Mouse (Mus musculus): ENCODE results near the gene March5. TPM values are rescaled to one million over a fixed set of nuclear protein-coding genes. Genes with fewer than 3 reads are reported as not detected.

Gene March5
- 47.4 and 49.0 TPM in 2 replicates for polyA plus RNA-seq (2015; fragmentation: Nextera tagmentation; extraction: Ambion mirVana)

- H3K27ac ChIP-seq (ENCODE audit: low read length) = peak within 1 kb of the TSS; percentile 84
- H3K9me3 ChIP-seq (ENCODE audit: control insufficient read depth, low read length) = no peaks in the 10 kb centered on the region
- H3K27me3 ChIP-seq (replicated peaks; ENCODE audit: control insufficient read depth, insufficient read depth, low read length) = no peaks in the 10 kb centered on the region
- H3K9ac ChIP-seq (ENCODE audit: low read depth, low read length) = peak within 1 kb of the TSS; percentile 98
- H3K4me3 ChIP-seq (ENCODE audit: low read length) = peak within 1 kb of the TSS; percentile 99
- H3K4me2 ChIP-seq (ENCODE audit: low read depth, low read length) = peak within 1 kb of the TSS; percentile 90
- 1% methylated on average over 89 of the region's 94 CpGs for WGBS
- peak; percentile 98 for ATAC-seq
- peaks cover 15% of the 10 kb centered on the region for H3K4me1 ChIP-seq (ENCODE audit: control insufficient read depth, insufficient read depth, low read length)
- H3K36me3 ChIP-seq (ENCODE audit: control insufficient read depth, insufficient read depth, low read length) = peaks cover 3% of the 10 kb centered on the region; the same call in 1 of the 2 replicates
These were observed at the start of gene March5 for GRCm38 (mm10) chr19:37207303-37208175. TSS of gene March5 (plus strand) at chr19:37207543.

DNA sequence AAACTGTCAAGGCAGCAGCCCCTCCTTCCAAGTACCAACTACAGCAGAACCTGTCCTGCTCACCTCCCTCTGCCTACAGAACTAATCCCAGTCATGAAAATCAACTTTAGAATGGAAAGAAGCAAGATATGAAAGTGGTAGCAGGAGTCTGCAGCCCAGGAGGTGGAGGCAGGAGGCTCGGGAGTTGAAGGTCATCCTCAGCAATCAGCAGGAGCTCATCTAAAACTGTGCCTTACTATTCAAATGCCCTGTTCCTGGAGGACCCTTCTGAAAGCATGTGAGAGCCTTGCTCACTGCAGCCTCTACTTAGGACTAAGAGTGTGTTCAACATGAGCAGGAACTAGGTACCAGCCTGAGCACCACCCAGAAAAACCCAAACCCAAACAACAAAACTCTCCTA lies 35.2 kb upstream of the March5 start:
- no peak for ATAC-seq
- 31% methylated on average over 1 of the region's 1 CpGs for WGBS
- no peak overlapping the region for H3K27ac ChIP-seq (ENCODE audit: low read length)
- H3K9ac ChIP-seq (ENCODE audit: low read depth, low read length) = no peak overlapping the region
- peaks cover 13% of the 10 kb centered on the region; the same call in 1 of the 2 replicates for H3K27me3 ChIP-seq (replicated peaks; ENCODE audit: control insufficient read depth, insufficient read depth, low read length)
- no peaks in the 10 kb centered on the region for H3K9me3 ChIP-seq (ENCODE audit: control insufficient read depth, low read length)
- H3K4me2 ChIP-seq (ENCODE audit: low read depth, low read length) = no peak overlapping the region
- no peaks in the 10 kb centered on the region for H3K36me3 ChIP-seq (ENCODE audit: control insufficient read depth, insufficient read depth, low read length)
- H3K4me1 ChIP-seq (ENCODE audit: control insufficient read depth, insufficient read depth, low read length) = peaks cover 6% of the 10 kb centered on the region; the same call in 1 of the 2 replicates
- no peak overlapping the region for H3K4me3 ChIP-seq (ENCODE audit: low read length)

GRCm38 (mm10) chr19:37172566-37173130 lies 34.7 kb upstream of the March5 start:
- H3K4me1 ChIP-seq (ENCODE audit: control insufficient read depth, insufficient read depth, low read length) = peaks cover 6% of the 10 kb centered on the region; the same call in 1 of the 2 replicates
- H3K27me3 ChIP-seq (replicated peaks; ENCODE audit: control insufficient read depth, insufficient read depth, low read length) = peaks cover 13% of the 10 kb centered on the region; the same call in 1 of the 2 replicates
- no peak overlapping the region for H3K27ac ChIP-seq (ENCODE audit: low read length)
- H3K9me3 ChIP-seq (ENCODE audit: control insufficient read depth, low read length) = no peaks in the 10 kb centered on the region
- H3K9ac ChIP-seq (ENCODE audit: low read depth, low read length) = no peak overlapping the region
- no peak for ATAC-seq
- no peak overlapping the region for H3K4me3 ChIP-seq (ENCODE audit: low read length)
- H3K36me3 ChIP-seq (ENCODE audit: control insufficient read depth, insufficient read depth, low read length) = no peaks in the 10 kb centered on the region
- no peak overlapping the region for H3K4me2 ChIP-seq (ENCODE audit: low read depth, low read length)
- WGBS = 76% methylated on average over 11 of the region's 11 CpGs

GRCm38 (mm10) chr19:37173331-37174115 lies 33.8 kb upstream of the March5 start:
- peak overlapping the region; percentile 71 for H3K4me3 ChIP-seq (ENCODE audit: low read length)
- peaks cover 6% of the 10 kb centered on the region; the same call in 1 of the 2 replicates for H3K4me1 ChIP-seq (ENCODE audit: control insufficient read depth, insufficient read depth, low read length)
- H3K4me2 ChIP-seq (ENCODE audit: low read depth, low read length) = peak overlapping the region; percentile 100
- WGBS = 28% methylated on average over 20 of the region's 20 CpGs
- peak overlapping the region; percentile 70 for H3K9ac ChIP-seq (ENCODE audit: low read depth, low read length)
- ATAC-seq = peak; percentile 17
- no peaks in the 10 kb centered on the region for H3K9me3 ChIP-seq (ENCODE audit: control insufficient read depth, low read length)
- no peaks in the 10 kb centered on the region for H3K36me3 ChIP-seq (ENCODE audit: control insufficient read depth, insufficient read depth, low read length)
- H3K27ac ChIP-seq (ENCODE audit: low read length) = no peak overlapping the region
- peaks cover 13% of the 10 kb centered on the region; the same call in 1 of the 2 replicates for H3K27me3 ChIP-seq (replicated peaks; ENCODE audit: control insufficient read depth, insufficient read depth, low read length)

DNA sequence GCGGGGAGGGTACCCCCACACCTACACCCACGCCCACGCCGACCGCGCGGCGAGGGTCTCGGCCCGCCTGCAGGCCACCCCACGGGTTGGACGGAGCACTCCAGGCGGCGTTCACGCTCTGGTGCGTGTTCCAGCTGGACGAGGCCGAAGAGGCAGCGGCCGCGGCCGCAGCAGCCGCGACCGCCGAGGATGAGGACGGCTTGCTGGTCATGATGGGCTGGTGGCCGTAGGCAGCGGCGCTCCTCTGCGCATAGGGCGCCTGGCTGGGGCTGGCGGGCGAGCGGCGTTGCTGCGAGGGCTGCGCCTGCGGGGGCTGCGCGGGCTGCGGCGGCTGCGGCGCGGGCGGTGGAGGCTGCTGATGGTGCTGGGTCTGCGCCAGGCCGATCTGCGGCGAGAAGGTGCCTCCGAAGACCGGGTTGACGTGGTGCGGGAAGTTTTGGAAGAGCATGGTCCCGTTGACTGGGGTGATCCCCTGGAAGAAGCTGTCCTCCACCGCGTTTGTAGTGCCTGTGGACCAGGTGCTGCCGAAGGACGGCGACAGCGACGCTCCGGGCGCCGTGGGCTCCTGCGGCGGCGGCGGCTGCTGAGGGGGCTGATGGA lies 33.1 kb upstream of the March5 start:
- Histone ChIP-seq H3K4me1 (ENCODE audit: control insufficient read depth, insufficient read depth, low read length) (peaks cover 6% of the 10 kb centered on the region; the same call in 1 of the 2 replicates), H3K4me2 (ENCODE audit: low read depth, low read length) (peak overlapping the region; percentile 100), H3K27ac (ENCODE audit: low read length) (peak overlapping the region; percentile 51; the same call in 1 of the 2 replicates), H3K4me3 (ENCODE audit: low read length) (peak overlapping the region; percentile 71), H3K9me3 (ENCODE audit: control insufficient read depth, low read length) (no peaks in the 10 kb centered on the region), H3K9ac (ENCODE audit: low read depth, low read length) (peak overlapping the region; percentile 70), H3K36me3 (ENCODE audit: control insufficient read depth, insufficient read depth, low read length) (no peaks in the 10 kb centered on the region), H3K27me3 (replicated peaks; ENCODE audit: control insufficient read depth, insufficient read depth, low read length) (peaks cover 13% of the 10 kb centered on the region; the same call in 1 of the 2 replicates)
- under 1% methylated on average over 70 of the region's 70 CpGs for WGBS
- ATAC-seq = peak; percentile 69

DNA sequence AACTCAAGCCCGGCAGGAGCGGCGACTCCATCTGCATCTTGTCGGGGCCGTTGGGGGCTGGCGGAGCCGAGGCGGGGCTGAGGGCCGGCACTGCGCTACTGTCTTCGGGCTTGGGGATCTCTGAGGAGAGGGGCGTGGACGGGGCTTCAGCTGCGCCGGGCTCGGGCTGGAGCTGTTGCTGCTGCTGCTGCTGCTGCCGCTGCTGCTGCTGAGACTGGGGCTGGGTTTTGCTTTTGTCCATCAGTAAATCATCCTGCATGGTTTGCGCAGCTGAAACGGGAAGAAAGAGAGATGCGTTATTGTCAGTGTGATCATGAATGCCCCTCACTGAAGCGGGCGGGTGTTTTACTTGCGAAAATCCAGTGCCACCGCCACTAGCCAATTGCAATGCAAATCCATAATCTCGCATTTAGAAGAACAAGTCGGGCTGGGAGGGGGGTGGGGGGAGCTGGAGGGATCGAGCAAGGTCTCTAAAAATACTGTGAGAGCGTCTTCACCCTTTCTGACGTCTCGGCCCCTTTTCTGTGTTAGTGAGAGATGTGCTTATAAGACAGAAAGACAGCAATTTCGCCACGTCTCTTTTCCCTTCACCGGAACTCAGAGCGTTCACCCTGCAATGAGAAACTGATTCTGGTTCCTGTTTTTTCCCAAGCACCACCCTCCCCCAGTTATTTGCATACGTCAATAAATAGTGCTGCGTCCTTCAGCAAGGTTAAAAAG lies 32.5 kb upstream of the March5 start:
- Histone ChIP-seq H3K4me3 (ENCODE audit: low read length) (peak overlapping the region; percentile 71), H3K9ac (ENCODE audit: low read depth, low read length) (peak overlapping the region; percentile 70), H3K27ac (ENCODE audit: low read length) (peak overlapping the region; percentile 62), H3K9me3 (ENCODE audit: control insufficient read depth, low read length) (no peaks in the 10 kb centered on the region), H3K4me2 (ENCODE audit: low read depth, low read length) (peak overlapping the region; percentile 100), H3K4me1 (ENCODE audit: control insufficient read depth, insufficient read depth, low read length) (peaks cover 6% of the 10 kb centered on the region; the same call in 1 of the 2 replicates), H3K36me3 (ENCODE audit: control insufficient read depth, insufficient read depth, low read length) (no peaks in the 10 kb centered on the region), H3K27me3 (replicated peaks; ENCODE audit: control insufficient read depth, insufficient read depth, low read length) (peaks cover 13% of the 10 kb centered on the region; the same call in 1 of the 2 replicates)
- under 1% methylated on average over 36 of the region's 36 CpGs for WGBS
- ATAC-seq = peak; percentile 71

DNA sequence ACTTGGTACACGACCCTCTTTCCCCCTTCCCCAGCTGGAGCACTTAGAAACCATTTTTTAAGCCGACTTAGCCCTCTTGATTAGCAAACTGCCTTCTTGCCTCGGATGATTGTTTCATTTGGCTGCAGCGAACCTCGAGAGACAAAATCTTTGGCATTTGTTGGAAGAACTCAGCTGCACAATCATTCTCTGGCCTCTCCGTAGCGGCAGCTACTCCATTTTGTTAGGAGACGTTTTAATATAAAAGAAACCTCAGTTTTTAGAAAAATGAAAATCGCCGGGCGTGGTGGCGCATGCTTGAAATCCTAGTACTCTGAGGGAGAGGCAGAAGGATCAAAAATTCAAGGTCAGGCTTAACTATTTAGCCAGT lies 31.9 kb upstream of the March5 start:
- Histone ChIP-seq H3K9me3 (ENCODE audit: control insufficient read depth, low read length) (no peaks in the 10 kb centered on the region), H3K36me3 (ENCODE audit: control insufficient read depth, insufficient read depth, low read length) (no peaks in the 10 kb centered on the region), H3K27me3 (replicated peaks; ENCODE audit: control insufficient read depth, insufficient read depth, low read length) (peaks cover 13% of the 10 kb centered on the region; the same call in 1 of the 2 replicates), H3K4me1 (ENCODE audit: control insufficient read depth, insufficient read depth, low read length) (peaks cover 6% of the 10 kb centered on the region; the same call in 1 of the 2 replicates), H3K4me2 (ENCODE audit: low read depth, low read length) (peak overlapping the region; percentile 100), H3K27ac (ENCODE audit: low read length) (peak overlapping the region; percentile 62; the same call in 1 of the 2 replicates), H3K9ac (ENCODE audit: low read depth, low read length) (peak overlapping the region; percentile 70), H3K4me3 (ENCODE audit: low read length) (peak overlapping the region; percentile 71)
- WGBS = 2% methylated on average over 12 of the region's 12 CpGs
- no peak for ATAC-seq

DNA sequence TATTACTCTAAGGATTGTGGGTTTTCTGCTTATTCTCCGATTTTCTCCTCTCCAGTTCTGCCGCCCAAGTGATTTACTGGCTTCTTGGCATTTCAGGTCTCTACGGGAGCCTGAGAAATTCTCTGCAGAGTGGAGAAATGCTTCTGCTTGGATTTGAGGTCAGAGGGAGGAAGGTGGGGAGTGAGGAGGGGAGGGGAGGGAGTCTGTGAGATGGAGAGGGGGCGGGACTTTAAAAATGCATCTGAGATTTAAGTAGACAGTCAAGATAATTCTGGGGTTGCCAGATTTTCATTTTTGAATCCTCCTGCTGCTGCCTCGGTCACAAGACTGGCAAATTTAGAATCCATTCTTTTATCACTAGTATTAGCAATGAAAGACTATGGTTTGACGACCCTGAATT lies 31.4 kb upstream of the March5 start:
- Histone ChIP-seq H3K36me3 (ENCODE audit: control insufficient read depth, insufficient read depth, low read length) (no peaks in the 10 kb centered on the region), H3K27ac (ENCODE audit: low read length) (no peak overlapping the region), H3K4me1 (ENCODE audit: control insufficient read depth, insufficient read depth, low read length) (peaks cover 6% of the 10 kb centered on the region; the same call in 1 of the 2 replicates), H3K9ac (ENCODE audit: low read depth, low read length) (no peak overlapping the region), H3K4me2 (ENCODE audit: low read depth, low read length) (peak overlapping the region; percentile 100), H3K4me3 (ENCODE audit: low read length) (peak overlapping the region; percentile 71), H3K9me3 (ENCODE audit: control insufficient read depth, low read length) (no peaks in the 10 kb centered on the region), H3K27me3 (replicated peaks; ENCODE audit: control insufficient read depth, insufficient read depth, low read length) (peaks cover 13% of the 10 kb centered on the region; the same call in 1 of the 2 replicates)
- WGBS = 9% methylated on average over 6 of the region's 6 CpGs
- ATAC-seq = no peak

Data from intestine, embryonic 16.5 days (tissue).